In genomic region chr17:52722214-52722613, GRCm38 (mm10) we compare ENCODE assay signal across 29 mouse cellular contexts.
DNase-seq lines count a peak whose midpoint lies in the region; ATAC-seq and TF ChIP-seq lines count a peak whose summit lies in the region.
"Had no signal": no experiment of that assay in that cellular context is flagged by ENCODE, and none has a peak within 500 bp of the region (broad histone marks: within the 10 kb centered on the region; RNA-seq: fewer than 3 reads in every experiment).

No protein-coding gene starts in this region.

- H3K4me2 ChIP-seq in midbrain, embryonic 11.5 days = no peak overlapping the region
- no peak overlapping the region for H3K4me2 ChIP-seq in midbrain, embryonic 15.5 days
- no peak overlapping the region for H3K4me2 ChIP-seq in midbrain, embryonic 14.5 days (ENCODE audit: low read length)
- H3K4me2 ChIP-seq in myocyte (ENCODE audit: low read depth) = peak overlapping the region; percentile 43
- H3K4me2 ChIP-seq: embryonic facial prominence, embryonic 13.5 days; embryonic facial prominence, embryonic 15.5 days; forebrain, embryonic 12.5 days had no signal

- no peaks in the 10 kb centered on the region for H3K79me2 ChIP-seq in myocyte (ENCODE audit: control insufficient read depth, insufficient read depth)

- TF ChIP-seq POLR2A in myocyte (IDR thresholded peaks at IDR 0.05; ENCODE audit: insufficient read length, low read depth) = no peak

- H3K4me3 ChIP-seq in midbrain, embryonic 11.5 days (ENCODE audit: low read depth, low read length) = no peak overlapping the region
- H3K4me3 ChIP-seq in midbrain, embryonic 10.5 days = no peak overlapping the region
- H3K4me3 ChIP-seq in midbrain, embryonic 15.5 days = no peak overlapping the region
- no peak overlapping the region for H3K4me3 ChIP-seq in midbrain, embryonic 14.5 days (replicated peaks; ENCODE audit: low read depth, low read length)
- no peak overlapping the region for H3K4me3 ChIP-seq in myocyte
- H3K4me3 ChIP-seq: embryonic facial prominence, embryonic 13.5 days; embryonic facial prominence, embryonic 15.5 days; erythroblast, embryonic 14.5 days; forebrain, embryonic 10.5 days; forebrain, embryonic 12.5 days had no signal

- H3K36me3 ChIP-seq in midbrain, embryonic 11.5 days (ENCODE audit: control insufficient read depth, insufficient read depth, low read length) = no peaks in the 10 kb centered on the region
- no peaks in the 10 kb centered on the region for H3K36me3 ChIP-seq in midbrain, embryonic 10.5 days
- H3K36me3 ChIP-seq in midbrain, embryonic 15.5 days (replicated peaks) = no peaks in the 10 kb centered on the region
- H3K36me3 ChIP-seq in midbrain, embryonic 14.5 days (ENCODE audit: control insufficient read depth, insufficient read depth, low read length) = no peaks in the 10 kb centered on the region
- no peaks in the 10 kb centered on the region for H3K36me3 ChIP-seq in myocyte (ENCODE audit: control insufficient read depth, insufficient read depth)
- H3K36me3 ChIP-seq: embryonic facial prominence, embryonic 13.5 days; embryonic facial prominence, embryonic 15.5 days; forebrain, embryonic 10.5 days; forebrain, embryonic 12.5 days; G1E had no signal

- ATAC-seq in midbrain, embryonic 11.5 days (ENCODE audit: low FRiP score) = peak; percentile 71; the same call in 1 of the 2 replicates
- ATAC-seq in midbrain, embryonic 15.5 days (replicated peaks) = 0 out of 2 replicates have a peak, but pooled peaks have one; percentile 65
- no peak for ATAC-seq in midbrain, embryonic 14.5 days (ENCODE audit: low FRiP score, low TSS enrichment)
- ATAC-seq: activated CD4-positive, CD25-positive, alpha-beta regulatory T cell, adult 4 months; CD4-positive, CD25-positive, alpha-beta regulatory T cell, adult 4 months; forebrain, embryonic 14.5 days; forebrain, embryonic 16.5 days; Patski had no signal

- no peak for DNase-seq in midbrain, embryonic 11.5 days (ENCODE audit: low spot score, missing footprints)
- DNase-seq in midbrain, embryonic 10.5 days (ENCODE audit: low spot score) = no peak
- no peak for DNase-seq in midbrain, embryonic 14.5 days
- no peak for DNase-seq in thymus, postnatal 4 days
- DNase-seq: adrenal gland, adult 8-10 months; adrenal gland, postnatal 14 days; adrenal gland, postnatal 36 days; B cell, adult 2 months; cerebellum, adult 11 months; cerebellum, adult 18-20 months; cerebellum, adult 8-10 months; cerebellum, adult 9-11 months; cerebellum, postnatal 14 days; cerebellum, postnatal 36 days; embryo, embryonic 11 days had no signal

- H3K9ac ChIP-seq in midbrain, embryonic 11.5 days (ENCODE audit: low read length) = no peak overlapping the region
- H3K9ac ChIP-seq in midbrain, embryonic 15.5 days = no peak overlapping the region
- H3K9ac ChIP-seq in midbrain, embryonic 14.5 days (replicated peaks; ENCODE audit: low read length) = no peak overlapping the region
- H3K9ac ChIP-seq: embryonic facial prominence, embryonic 13.5 days; embryonic facial prominence, embryonic 15.5 days; forebrain, embryonic 12.5 days had no signal

- WGBS in midbrain, embryonic 11.5 days = 68% methylated on average over 3 of the region's 3 CpGs
- whole genome bisulfite sequencing in midbrain, embryonic 10.5 days = 80% methylated on average over 3 of the region's 3 CpGs
- 72% methylated on average over 3 of the region's 3 CpGs for WGBS in midbrain, embryonic 15.5 days
- WGBS in midbrain, embryonic 14.5 days = 78% methylated on average over 3 of the region's 3 CpGs

- no peak overlapping the region for H3K27ac ChIP-seq in midbrain, embryonic 11.5 days (ENCODE audit: low read depth, low read length)
- no peak overlapping the region for H3K27ac ChIP-seq in midbrain, embryonic 10.5 days (replicated peaks)
- H3K27ac ChIP-seq in midbrain, embryonic 15.5 days = no peak overlapping the region
- no peak overlapping the region for H3K27ac ChIP-seq in midbrain, embryonic 14.5 days (replicated peaks; ENCODE audit: low read depth, low read length)
- H3K27ac ChIP-seq: embryonic facial prominence, embryonic 13.5 days; embryonic facial prominence, embryonic 15.5 days; forebrain, embryonic 10.5 days; forebrain, embryonic 12.5 days had no signal

- no peak overlapping the region for H3ac ChIP-seq in myocyte (ENCODE audit: control insufficient read depth, insufficient read length)

- H3K9me3 ChIP-seq in midbrain, embryonic 11.5 days (ENCODE audit: control insufficient read depth, low read length) = no peaks in the 10 kb centered on the region
- no peaks in the 10 kb centered on the region for H3K9me3 ChIP-seq in midbrain, embryonic 10.5 days (replicated peaks)
- H3K9me3 ChIP-seq in midbrain, embryonic 15.5 days = no peaks in the 10 kb centered on the region
- H3K9me3 ChIP-seq in midbrain, embryonic 14.5 days (ENCODE audit: control insufficient read depth, low read length) = no peaks in the 10 kb centered on the region
- H3K9me3 ChIP-seq: embryonic facial prominence, embryonic 13.5 days; embryonic facial prominence, embryonic 15.5 days; forebrain, embryonic 10.5 days; forebrain, embryonic 12.5 days had no signal

- no peaks in the 10 kb centered on the region for H3K4me1 ChIP-seq in midbrain, embryonic 11.5 days (ENCODE audit: control insufficient read depth, insufficient read depth, low read length)
- no peaks in the 10 kb centered on the region for H3K4me1 ChIP-seq in midbrain, embryonic 10.5 days
- no peaks in the 10 kb centered on the region for H3K4me1 ChIP-seq in midbrain, embryonic 15.5 days
- H3K4me1 ChIP-seq in midbrain, embryonic 14.5 days (ENCODE audit: control insufficient read depth, insufficient read depth, low read length) = no peaks in the 10 kb centered on the region
- H3K4me1 ChIP-seq: embryonic facial prominence, embryonic 13.5 days; embryonic facial prominence, embryonic 15.5 days; forebrain, embryonic 10.5 days; forebrain, embryonic 12.5 days had no signal

- H3K27me3 ChIP-seq in midbrain, embryonic 11.5 days (ENCODE audit: control insufficient read depth, insufficient read depth, low read length) = no peaks in the 10 kb centered on the region
- no peaks in the 10 kb centered on the region for H3K27me3 ChIP-seq in midbrain, embryonic 10.5 days (ENCODE audit: low read depth, poor library complexity, severe bottlenecking)
- H3K27me3 ChIP-seq in midbrain, embryonic 15.5 days (replicated peaks) = no peaks in the 10 kb centered on the region
- H3K27me3 ChIP-seq in midbrain, embryonic 14.5 days (ENCODE audit: control insufficient read depth, insufficient read depth, low read length) = no peaks in the 10 kb centered on the region
- H3K27me3 ChIP-seq in myocyte (ENCODE audit: control insufficient read depth, insufficient read depth, insufficient read length) = no peaks in the 10 kb centered on the region
- H3K27me3 ChIP-seq: CH12.LX; embryonic facial prominence, embryonic 13.5 days; embryonic facial prominence, embryonic 15.5 days; forebrain, embryonic 12.5 days; Patski had no signal

TF ChIP-seq in myocyte, 11 proteins besides CTCF, POLR2A, EP300 and RAD21:
- TF ChIP-seq MYOG (IDR thresholded peaks at IDR 0.05; ENCODE audit: control insufficient read depth in 1 of 3, insufficient read depth in 1 of 3, insufficient read length in 2 of 3, low read depth in 2 of 3) = no peak
- TF ChIP-seq REST (IDR thresholded peaks at IDR 0.05; ENCODE audit: insufficient read depth, insufficient read length) = no peak
- TF ChIP-seq MYOD1 (IDR thresholded peaks at IDR 0.05; ENCODE audit: control insufficient read depth in 1 of 3, insufficient read length in 2 of 3, low read depth in 2 of 3) = no peak
- no peak for TF ChIP-seq USF1 (IDR thresholded peaks at IDR 0.05; ENCODE audit: low read depth)
- TF ChIP-seq E2F4 (IDR thresholded peaks at IDR 0.05; ENCODE audit: insufficient read depth) = no peak
- TF ChIP-seq MAX (IDR thresholded peaks at IDR 0.05; ENCODE audit: low read depth) = no peak
- no peak for TF ChIP-seq SRF (IDR thresholded peaks at IDR 0.05; ENCODE audit: control insufficient read depth, insufficient read length, low read depth)
- TF ChIP-seq TCF3 (IDR thresholded peaks at IDR 0.05; ENCODE audit: insufficient read length, low read depth) = no peak
